Mouse (Mus musculus) kidney, adult 2 months (tissue): Measurements from ENCODE around the gene Epc2. TPM values are rescaled to one million over a fixed set of nuclear protein-coding genes. Genes with fewer than 3 reads are reported as not detected.
A peak's percentile ranks its signal among the peaks of the same experiment; 100 is the strongest.
"Not testable (repeated sequence)": the region's sequence is repeated elsewhere in the genome, so short reads cannot be mapped to it uniquely, and the experiment has no call there.

Source experiments
- DNase-seq: peaks from one replicate; pipeline ENCODE4 v3.0.0; 2021
- H3K27ac ChIP-seq: fragments of 200-500 bp; 2 replicates; pipeline ENCODE4 v1.5.1; 2012; ENCODE audit warnings: low read depth, low read length, control low read depth, inconsistent platforms; ENCODE audit not compliant: insufficient read depth
- H3K27me3 ChIP-seq: fragments of 200-500 bp; replicated peaks from 2 replicates; pipeline ENCODE4 v1.6.1; 2012; ENCODE audit warnings: mild to moderate bottlenecking, moderate library complexity, low read length, inconsistent platforms; ENCODE audit not compliant: control insufficient read depth, insufficient read depth
- H3K36me3 ChIP-seq: fragments of 200-500 bp; 2 replicates; pipeline ENCODE4 v1.6.1; 2012; ENCODE audit warnings: mild to moderate bottlenecking, moderate library complexity, low read length, inconsistent platforms; ENCODE audit not compliant: control insufficient read depth, insufficient read depth
- H3K4me1 ChIP-seq: fragments of 200-500 bp; 2 replicates; pipeline ENCODE4 v1.6.1; 2011; ENCODE audit warnings: low read length; ENCODE audit not compliant: control insufficient read depth, insufficient read depth
- H3K4me3 ChIP-seq: fragments of 200-500 bp; 2 replicates; pipeline ENCODE4 v1.5.1; 2011; ENCODE audit warnings: mild to moderate bottlenecking, low read depth, low read length, control low read depth; ENCODE audit not compliant: insufficient read depth
- CTCF ChIP-seq: fragments of 200-500 bp; conservative IDR thresholded peaks from 2 replicates; pipeline ENCODE4 v1.5.1; 2011; ENCODE audit warnings: low read depth, mild to moderate bottlenecking, control low read depth, low read length, moderate library complexity, mixed read lengths; ENCODE audit not compliant: insufficient read depth, insufficient read length
- POLR2A ChIP-seq: fragments of 200-500 bp; IDR thresholded peaks from one replicate; pipeline ENCODE4 v1.6.1; 2011; ENCODE audit warnings: low read depth, low read length, control low read depth
- WGBS: fragments of 180-500 bp; shearing (Covaris S2); methylation state at CpG from one replicate; pipeline ENCODE4 v1.1.7; 2018; 5-methylcytosine and 5-hydroxymethylcytosine counted together
- polyA plus RNA-seq: library from polyadenylated mRNA; depleted of rRNA; stranded (reverse); fragments of >200 nt; gene quantifications from 2 replicates; pipeline ENCODE4 v1.2.3, GENCODE M21; 2012

Epc2 gene
- polyA plus RNA-seq, 1 experiment = 6.0 TPM

DNA sequence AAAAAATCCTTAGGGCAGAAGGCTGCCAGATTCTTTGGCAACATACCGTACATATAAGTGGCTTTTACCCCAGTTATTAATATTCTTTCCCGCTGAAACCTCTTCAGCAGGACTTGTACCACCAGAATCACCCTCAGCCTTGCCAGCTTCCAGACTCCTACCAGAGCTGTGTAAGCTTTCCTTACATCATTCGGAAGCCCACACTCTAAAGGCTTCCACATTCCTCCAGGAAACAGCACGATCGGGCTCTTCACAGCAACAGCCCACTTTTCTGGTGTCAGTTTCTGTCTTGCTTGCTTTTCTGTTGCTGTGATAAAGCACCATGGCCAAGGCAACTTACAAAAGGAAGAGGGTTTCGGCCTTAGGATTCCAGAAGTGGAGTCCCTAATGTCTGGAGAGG lies 21.2 kb downstream of the Epc2 start:
- H3K4me3 ChIP-seq = no peak overlapping the region
- DNase-seq = no peak
- no peaks in the 10 kb centered on the region for H3K27me3 ChIP-seq
- no peak overlapping the region for H3K27ac ChIP-seq
- H3K36me3 ChIP-seq = no peaks in the 10 kb centered on the region
- TF ChIP-seq POLR2A = no peak
- TF ChIP-seq CTCF = no peak
- 73% methylated on average over 6 of the region's 6 CpGs for WGBS
- peaks cover 3% of the 10 kb centered on the region; the same call in 1 of the 2 replicates for H3K4me1 ChIP-seq

DNA sequence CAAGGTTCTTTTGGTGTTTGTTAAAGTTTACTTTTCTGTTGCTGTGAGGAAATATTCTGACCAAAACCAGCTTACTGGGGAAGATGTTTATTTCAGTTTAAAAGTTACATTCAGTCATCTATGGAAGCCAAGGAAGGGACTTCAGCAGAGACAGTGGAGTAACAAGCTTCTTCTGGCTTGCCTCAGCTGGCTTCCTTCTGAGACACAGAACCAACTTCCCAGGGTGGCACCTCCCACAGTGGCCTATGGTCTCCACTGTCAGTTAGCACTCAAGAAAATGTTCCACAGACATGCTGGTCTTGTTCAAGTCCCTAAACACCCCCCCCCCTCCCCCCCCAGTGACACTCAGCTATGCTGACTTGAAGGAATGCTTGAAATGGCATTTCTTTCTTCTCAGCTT lies 30.9 kb downstream of the Epc2 start:
- no peak for DNase-seq
- no peaks in the 10 kb centered on the region for H3K4me1 ChIP-seq
- TF ChIP-seq CTCF (no peak), POLR2A (no peak)
- no peak overlapping the region for H3K4me3 ChIP-seq
- H3K27ac ChIP-seq = no peak overlapping the region
- no peaks in the 10 kb centered on the region for H3K36me3 ChIP-seq
- H3K27me3 ChIP-seq = no peaks in the 10 kb centered on the region

DNA sequence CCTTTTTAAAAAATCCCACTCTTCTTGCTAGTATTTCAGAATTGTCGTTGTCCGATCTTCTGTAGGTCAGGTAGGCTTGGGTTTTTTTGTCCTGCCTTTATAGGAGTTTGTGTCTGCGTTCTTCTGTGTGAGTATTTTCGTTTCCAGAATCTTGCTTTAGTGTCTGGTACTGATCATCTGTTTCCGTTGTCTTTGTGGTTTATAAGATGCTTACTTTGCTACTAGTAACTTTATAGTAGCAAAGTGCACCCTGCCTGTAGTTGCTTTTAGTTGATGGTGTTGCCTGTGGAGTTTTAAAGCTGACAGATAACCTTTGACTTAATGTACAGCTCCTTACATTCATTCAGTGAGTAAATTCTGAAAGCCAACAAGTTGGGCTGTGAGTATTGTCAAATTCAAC lies 32.1 kb downstream of the Epc2 start:
- TF ChIP-seq CTCF = no peak
- TF ChIP-seq POLR2A = no peak
- DNase-seq = no peak
- Histone ChIP-seq H3K27me3 (no peaks in the 10 kb centered on the region), H3K4me3 (no peak overlapping the region), H3K4me1 (no peaks in the 10 kb centered on the region), H3K36me3 (no peaks in the 10 kb centered on the region), H3K27ac (no peak overlapping the region)
- 96% methylated on average over 5 of the region's 5 CpGs for WGBS

DNA sequence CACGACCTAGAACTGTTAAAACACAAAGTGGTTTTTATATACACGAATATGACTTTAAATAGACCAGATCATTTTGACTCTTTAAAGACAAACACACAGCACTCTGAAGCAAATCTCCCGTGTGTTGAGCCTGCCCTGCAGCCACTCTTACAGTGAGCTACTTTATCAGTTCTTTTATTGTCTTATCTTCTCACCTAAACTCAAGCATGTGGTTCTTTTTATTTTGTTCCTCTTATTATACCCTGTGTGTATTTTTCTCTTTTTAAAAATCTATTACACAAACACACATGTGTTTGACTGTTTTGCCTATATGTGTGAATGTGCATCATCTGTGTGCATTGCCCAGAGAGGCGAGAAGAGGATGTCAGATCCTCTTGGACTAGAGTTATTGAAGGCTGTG lies 50.1 kb downstream of the Epc2 start:
- no peak overlapping the region for H3K4me3 ChIP-seq
- H3K27ac ChIP-seq = no peak overlapping the region
- 59% methylated on average over 4 of the region's 4 CpGs for WGBS
- H3K36me3 ChIP-seq = no peaks in the 10 kb centered on the region
- peaks cover 2% of the 10 kb centered on the region; the same call in 1 of the 2 replicates for H3K4me1 ChIP-seq
- no peak for TF ChIP-seq POLR2A
- TF ChIP-seq CTCF = no peak
- no peaks in the 10 kb centered on the region for H3K27me3 ChIP-seq
- no peak for DNase-seq

DNA sequence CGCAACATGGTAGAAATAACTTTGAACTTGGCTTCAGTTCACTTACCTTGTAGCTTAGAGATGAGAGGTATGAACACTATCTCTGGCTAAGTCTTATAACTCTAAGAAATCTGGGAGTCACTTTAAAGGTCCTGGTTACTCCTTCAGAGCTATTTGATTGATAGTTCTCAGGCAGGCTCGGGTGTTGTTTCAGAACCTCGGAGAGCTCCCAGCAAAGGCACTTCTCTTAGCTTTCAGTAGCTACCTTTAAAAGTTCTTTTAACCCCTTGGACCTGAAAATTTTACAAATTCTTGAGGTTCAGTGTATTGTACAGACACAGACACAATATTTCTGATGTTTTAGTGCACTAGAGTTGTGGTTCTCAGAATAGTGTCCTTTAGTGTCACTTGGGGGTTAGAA lies 52.3 kb downstream of the Epc2 start:
- Histone ChIP-seq H3K4me1 (no peaks in the 10 kb centered on the region), H3K4me3 (no peak overlapping the region), H3K27ac (no peak overlapping the region), H3K36me3 (no peaks in the 10 kb centered on the region), H3K27me3 (no peaks in the 10 kb centered on the region)
- peak; percentile 56 for DNase-seq
- TF ChIP-seq CTCF = no peak
- TF ChIP-seq POLR2A = no peak
- WGBS = 40% methylated on average over 3 of the region's 3 CpGs

DNA sequence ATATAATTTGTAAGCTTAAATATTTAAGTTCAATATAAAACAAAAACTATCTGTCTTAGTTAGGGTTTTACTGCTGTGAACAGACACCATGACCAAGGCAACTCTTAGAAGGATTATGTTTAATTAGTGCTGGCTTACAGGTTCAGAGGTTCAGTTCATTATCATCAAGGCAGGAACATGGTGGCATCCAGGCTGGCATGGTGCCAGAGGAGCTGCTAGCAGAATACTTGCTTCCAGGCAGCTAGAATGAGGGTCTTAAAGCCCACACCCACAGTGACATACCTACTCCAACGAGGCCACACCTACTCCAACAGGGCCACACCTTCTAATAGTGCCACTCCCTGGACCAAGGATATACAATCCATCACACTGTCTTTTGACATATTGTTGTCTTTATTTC lies 53.9 kb downstream of the Epc2 start:
- not testable (repeated sequence) for H3K27me3 ChIP-seq, H3K4me1 ChIP-seq, DNase-seq, H3K4me3 ChIP-seq, H3K27ac ChIP-seq, H3K36me3 ChIP-seq
- WGBS = 89% methylated on average over 1 of the region's 1 CpGs

DNA sequence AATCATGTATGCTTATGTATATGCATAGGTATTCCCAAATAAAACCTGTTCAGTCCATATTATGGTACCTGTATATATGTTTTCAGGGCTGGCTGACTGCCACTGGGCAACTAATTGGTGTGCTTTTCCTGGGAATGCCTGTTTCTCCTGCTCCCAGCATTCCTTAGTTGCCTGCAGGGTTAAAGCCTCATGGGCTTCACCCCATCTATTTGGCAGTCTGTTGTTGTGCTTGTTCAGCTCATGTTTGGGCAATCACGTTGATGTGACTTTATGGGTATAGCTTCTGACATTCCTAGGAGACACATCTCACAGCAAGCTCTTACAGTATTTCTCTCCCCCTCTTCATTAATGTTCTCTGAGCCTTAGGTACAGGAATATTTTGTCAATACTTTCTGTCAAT lies 59.5 kb downstream of the Epc2 start:
- no peak for TF ChIP-seq POLR2A
- no peak for TF ChIP-seq CTCF
- 25% methylated on average over 1 of the region's 1 CpGs for WGBS
- Histone ChIP-seq H3K4me3 (no peak overlapping the region), H3K27me3 (no peaks in the 10 kb centered on the region), H3K27ac (no peak overlapping the region), H3K36me3 (no peaks in the 10 kb centered on the region), H3K4me1 (peaks cover 3% of the 10 kb centered on the region; the same call in 1 of the 2 replicates)
- DNase-seq = no peak

DNA sequence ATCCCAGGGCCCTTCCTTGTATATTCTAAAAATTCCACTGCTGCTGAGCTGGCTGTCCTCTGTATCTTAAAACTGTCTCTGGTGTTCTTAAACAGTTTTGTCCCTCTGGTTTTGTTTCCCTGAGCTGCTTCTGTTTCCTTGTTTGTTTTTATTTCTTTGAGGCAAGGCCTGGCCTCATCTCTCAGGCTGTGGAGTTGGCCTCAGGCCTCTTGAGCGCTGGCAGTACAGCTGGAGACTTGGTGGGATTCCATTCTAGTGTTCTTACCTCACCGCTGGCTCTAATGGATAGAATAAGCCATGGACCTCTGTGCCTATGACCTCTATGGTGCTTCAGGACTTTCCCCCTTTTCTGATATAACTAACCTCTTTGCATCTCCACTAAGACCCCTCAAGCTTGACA lies 64.7 kb downstream of the Epc2 start:
- H3K36me3 ChIP-seq = no peaks in the 10 kb centered on the region
- H3K27ac ChIP-seq = no peak overlapping the region; the same call in 1 of the 2 replicates
- 81% methylated on average over 2 of the region's 2 CpGs for WGBS
- no peak for DNase-seq
- H3K4me1 ChIP-seq = peaks cover 6% of the 10 kb centered on the region; the same call in 1 of the 2 replicates
- H3K4me3 ChIP-seq = no peak overlapping the region
- no peak for TF ChIP-seq POLR2A
- TF ChIP-seq CTCF = no peak
- H3K27me3 ChIP-seq = no peaks in the 10 kb centered on the region
